Mouse (Mus musculus) C2C12 (cell line): Measurements from ENCODE around the gene Mydgf.

ENCODE experiments used
- CTCF ChIP-seq: IDR thresholded peaks from one replicate; pipeline ENCODE4 v1.5.1; 2011; ENCODE audit not compliant: control insufficient read depth, insufficient read depth, insufficient read length
- FOSL1 ChIP-seq: IDR thresholded peaks from one replicate; pipeline ENCODE4 v1.8.0; 2011; ENCODE audit warnings: mild to moderate bottlenecking, low read length; ENCODE audit not compliant: poor library complexity, insufficient read depth, severe bottlenecking

GRCm38 (mm10) chr17:56173401-56174046, 10.2 kb downstream of the Mydgf start:
- TF ChIP-seq CTCF, result no peak
- TF ChIP-seq FOSL1, result no peak
